Mouse (Mus musculus) hindbrain, embryonic 11.5 days (tissue): ENCODE results near the gene Perp. TPM values are rescaled to one million over a fixed set of nuclear protein-coding genes. Genes with fewer than 3 reads are reported as not detected.

Source experiments
- ATAC-seq: fragments of 200-750 bp; cut with Nextera tagmentation; 2 replicates; pipeline ENCODE4 v1.8.0; 2017; ENCODE audit warnings: mild to moderate bottlenecking, moderate TSS enrichment, moderate library complexity; ENCODE audit not compliant: low FRiP score
- DNase-seq: peaks from one replicate; pipeline ENCODE4 v3.0.0-alpha.2; 2015; ENCODE audit warnings: low spot score
- H3K27ac ChIP-seq: fragments of 300-500 bp; sonication (generic); 2 replicates; pipeline ENCODE4 v1.5.1; 2014; ENCODE audit warnings: mild to moderate bottlenecking, low read depth, low read length
- H3K27me3 ChIP-seq: fragments of 300-500 bp; sonication (generic); 2 replicates; pipeline ENCODE4 v1.6.1; 2014; ENCODE audit warnings: mild to moderate bottlenecking, low read length, moderate library complexity, mixed read lengths; ENCODE audit not compliant: control insufficient read depth, insufficient read depth
- H3K36me3 ChIP-seq: fragments of 300-500 bp; sonication (generic); 2 replicates; pipeline ENCODE4 v1.6.1; 2014; ENCODE audit warnings: mild to moderate bottlenecking, low read length, moderate library complexity, mixed read lengths; ENCODE audit not compliant: control insufficient read depth, insufficient read depth
- H3K4me1 ChIP-seq: fragments of 300-500 bp; sonication (generic); replicated peaks from 2 replicates; pipeline ENCODE4 v1.6.1; 2014; ENCODE audit warnings: low read length, mixed read lengths; ENCODE audit not compliant: control insufficient read depth, insufficient read depth
- H3K4me2 ChIP-seq: fragments of 300-500 bp; sonication (generic); replicated peaks from 2 replicates; pipeline ENCODE4 v1.6.1; 2014; ENCODE audit warnings: mild to moderate bottlenecking, low read depth, low read length
- H3K4me3 ChIP-seq: fragments of 300-500 bp; sonication (generic); 2 replicates; pipeline ENCODE4 v1.5.1; 2014; ENCODE audit warnings: low read depth, low read length
- H3K9ac ChIP-seq: fragments of 300-500 bp; sonication (generic); 2 replicates; pipeline ENCODE4 v1.6.1; 2014; ENCODE audit warnings: low read depth, low read length
- H3K9me3 ChIP-seq: fragments of 300-500 bp; sonication (generic); 2 replicates; pipeline ENCODE4 v1.6.1; 2016; ENCODE audit warnings: low read length; ENCODE audit not compliant: control insufficient read depth
- WGBS: fragments of 180-500 bp; shearing (Covaris S2); extraction: QIAGEN DNeasy Blood & Tissue Kit; methylation state at CpG from one replicate; pipeline ENCODE4 v1.1.7; 2014; 5-methylcytosine and 5-hydroxymethylcytosine counted together
- polyA plus RNA-seq: library from polyadenylated mRNA; unstranded; fragments of >200 nt; fragmentation: Nextera tagmentation; extraction: Ambion mirVana; gene quantifications from 2 replicates; pipeline ENCODE4 v1.2.1, GENCODE M21; 2014

Gene Perp
- polyA plus RNA-seq, 1 experiment from 2014 or later: 15.9 TPM

GRCm38 (mm10) chr10:18894259-18895166, 49.7 kb downstream of the Perp start:
- no peak overlapping the region for H3K27ac ChIP-seq

GRCm38 (mm10) chr10:18904108-18904507, 59.3 kb downstream of the Perp start:
- Histone ChIP-seq H3K4me1 (no peaks in the 10 kb centered on the region), H3K4me2 (no peak overlapping the region), H3K9me3 (no peaks in the 10 kb centered on the region), H3K27ac (no peak overlapping the region), H3K27me3 (no peaks in the 10 kb centered on the region), H3K9ac (no peak overlapping the region), H3K4me3 (no peak overlapping the region), H3K36me3 (no peaks in the 10 kb centered on the region)
- ATAC-seq: no peak
- peak; percentile 71 for DNase-seq
- WGBS: 31% methylated on average over 6 of the region's 6 CpGs

More at GRCm38 (mm10) chr10:18894259-18895166, 49.7 kb downstream of the Perp start:
- H3K9ac ChIP-seq: no peak overlapping the region
- H3K4me3 ChIP-seq: no peak overlapping the region
- no peaks in the 10 kb centered on the region for H3K4me1 ChIP-seq
- WGBS: 41% methylated on average over 6 of the region's 6 CpGs
- no peaks in the 10 kb centered on the region for H3K36me3 ChIP-seq
- no peaks in the 10 kb centered on the region for H3K9me3 ChIP-seq
- DNase-seq: no peak
- no peaks in the 10 kb centered on the region for H3K27me3 ChIP-seq
- H3K4me2 ChIP-seq: no peak overlapping the region
- ATAC-seq: no peak

Other genes starting within 250 kb of the Perp start
- 1.2 and 1.9 TPM in 2 replicates for gene Arfgef3, start 101.1 kb upstream of the Perp start, polyA plus RNA-seq
- gene Gm4922, start 58.2 kb upstream of the Perp start, polyA plus RNA-seq: not detected in 2 replicates
- 1.4 and 2.0 TPM in 2 replicates for gene Tnfaip3, start 170.6 kb downstream of the Perp start, polyA plus RNA-seq